Mouse (Mus musculus) thymus, adult 2 months (tissue): Measurements from ENCODE around the gene Grin3b. TPM values are rescaled to one million over a fixed set of nuclear protein-coding genes. Genes with fewer than 3 reads are reported as not detected.
A peak's percentile ranks its signal among the peaks of the same experiment; 100 is the strongest.
"Not testable (repeated sequence)": the region's sequence is repeated elsewhere in the genome, so short reads cannot be mapped to it uniquely, and the experiment has no call there.

ENCODE experiments used
- DNase-seq: peaks from one replicate; pipeline ENCODE4 v3.0.0; 2021
- H3K27ac ChIP-seq: fragments of 200-500 bp; 2 replicates; pipeline ENCODE4 v1.5.1; 2012; ENCODE audit warnings: low read length, control low read depth; ENCODE audit not compliant: control insufficient read depth, insufficient read depth
- H3K27me3 ChIP-seq: fragments of 200-500 bp; 2 replicates; pipeline ENCODE4 v1.6.1; 2012; ENCODE audit warnings: mild to moderate bottlenecking, low read length, moderate library complexity, mixed read lengths; ENCODE audit not compliant: control insufficient read depth, insufficient read depth
- H3K36me3 ChIP-seq: fragments of 200-500 bp; 2 replicates; pipeline ENCODE4 v1.6.1; 2012; ENCODE audit warnings: mild to moderate bottlenecking, low read length, moderate library complexity; ENCODE audit not compliant: control insufficient read depth, insufficient read depth
- H3K4me1 ChIP-seq: fragments of 200-500 bp; replicated peaks from 2 replicates; pipeline ENCODE4 v1.6.1; 2012; ENCODE audit warnings: low read length; ENCODE audit not compliant: control insufficient read depth, insufficient read depth
- H3K4me3 ChIP-seq: fragments of 200-500 bp; 2 replicates; pipeline ENCODE4 v1.5.1; 2012; ENCODE audit warnings: mild to moderate bottlenecking, low read length, control low read depth, moderate library complexity; ENCODE audit not compliant: control insufficient read depth, insufficient read depth
- CTCF ChIP-seq: fragments of 200-500 bp; IDR thresholded peaks from 2 replicates; pipeline ENCODE4 v1.5.1; 2012; ENCODE audit warnings: mild to moderate bottlenecking, control low read depth, low read length, moderate library complexity, borderline replicate concordance; ENCODE audit not compliant: control insufficient read depth, poor library complexity, insufficient read depth; ENCODE audit errors: extremely low read depth
- POLR2A ChIP-seq: fragments of 200-500 bp; IDR thresholded peaks from 2 replicates; pipeline ENCODE4 v1.6.1; 2012; ENCODE audit warnings: mild to moderate bottlenecking, low read length, control low read depth, moderate library complexity; ENCODE audit not compliant: control insufficient read depth, poor library complexity, insufficient read depth; ENCODE audit errors: extremely low read depth
- WGBS: fragments of 180-500 bp; shearing (Covaris S2); methylation state at CpG from one replicate; pipeline ENCODE4 v1.1.7; 2018; 5-methylcytosine and 5-hydroxymethylcytosine counted together
- polyA plus RNA-seq: library from polyadenylated mRNA; depleted of rRNA; stranded (reverse); fragments of >200 nt; gene quantifications from 2 replicates; pipeline ENCODE4 v1.2.3, GENCODE M21; 2012

Grin3b gene
- polyA plus RNA-seq, 1 experiment: 0.07 TPM

GRCm38 (mm10) chr10:79958140-79958816, 12.2 kb upstream of the Grin3b start:
- WGBS: 27% methylated on average over 21 of the region's 21 CpGs
- DNase-seq: peak; percentile 87
- Histone ChIP-seq H3K36me3 (no peaks in the 10 kb centered on the region), H3K4me1 (peaks cover 8% of the 10 kb centered on the region), H3K27me3 (no peaks in the 10 kb centered on the region), H3K27ac (no peak overlapping the region), H3K4me3 (no peak overlapping the region)
- TF ChIP-seq CTCF: peak; percentile 91
- no peak for TF ChIP-seq POLR2A

GRCm38 (mm10) chr10:79959412-79959811, 11.1 kb upstream of the Grin3b start:
- not testable (repeated sequence) for H3K27ac ChIP-seq, H3K4me1 ChIP-seq, H3K36me3 ChIP-seq, H3K27me3 ChIP-seq, H3K4me3 ChIP-seq
- DNase-seq: peak; percentile 35
- WGBS: 23% methylated on average over 10 of the region's 10 CpGs

- DNase-seq: peak; percentile 99
- under 1% methylated on average over 61 of the region's 61 CpGs for WGBS
- Histone ChIP-seq H3K27me3 (no peaks in the 10 kb centered on the region), H3K4me1 (peaks cover 8% of the 10 kb centered on the region), H3K4me3 (peak within 1 kb of the TSS; percentile 74), H3K27ac (no peak within 1 kb of the TSS), H3K36me3 (no peaks in the 10 kb centered on the region; the same call in 1 of the 2 replicates)
- TF ChIP-seq CTCF: peak; percentile 95
- peak; percentile 58 for TF ChIP-seq POLR2A
Observed at GRCm38 (mm10) chr10:79959847-79960601, 10.5 kb upstream of the Grin3b start, which contains the start of gene Wdr18. Gene Wdr18, plus strand, starts transcription at chr10:79960152.

GRCm38 (mm10) chr10:79960671-79961294, 9.7 kb upstream of the Grin3b start:
- DNase-seq: no peak
- TF ChIP-seq CTCF: no peak
- TF ChIP-seq POLR2A: no peak
- Histone ChIP-seq H3K36me3 (no peaks in the 10 kb centered on the region; the same call in 1 of the 2 replicates), H3K27me3 (no peaks in the 10 kb centered on the region), H3K4me3 (peak overlapping the region; percentile 74), H3K4me1 (peaks cover 8% of the 10 kb centered on the region), H3K27ac (no peak overlapping the region)
- WGBS: 13% methylated on average over 10 of the region's 10 CpGs

DNA sequence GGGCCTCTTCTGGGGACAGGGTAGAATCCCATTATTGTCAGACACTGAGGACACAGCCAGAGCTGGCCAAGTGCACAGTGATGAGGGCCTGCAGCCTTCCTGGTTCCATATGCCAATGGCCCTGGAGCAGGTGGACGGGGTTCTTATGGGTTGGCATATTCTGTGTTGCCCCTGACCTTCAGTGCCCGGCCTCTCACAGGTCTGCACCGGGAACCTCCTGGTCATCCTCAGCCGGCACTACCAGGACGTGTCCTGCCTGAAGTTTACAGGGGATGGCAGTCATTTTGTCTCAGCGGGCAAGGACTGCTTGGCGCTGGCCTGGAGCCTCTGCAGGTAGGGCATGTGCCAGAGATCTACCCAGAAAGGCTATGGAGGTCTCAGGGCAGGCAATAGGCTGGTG, 5.8 kb upstream of the Grin3b start:
- H3K4me3 ChIP-seq: no peak overlapping the region
- DNase-seq: no peak
- H3K36me3 ChIP-seq: peaks cover 5% of the 10 kb centered on the region; the same call in 1 of the 2 replicates
- no peak overlapping the region for H3K27ac ChIP-seq
- TF ChIP-seq POLR2A (no peak), CTCF (no peak)
- no peaks in the 10 kb centered on the region for H3K27me3 ChIP-seq
- H3K4me1 ChIP-seq: peaks cover 6% of the 10 kb centered on the region
- WGBS: 97% methylated on average over 7 of the region's 7 CpGs

- peaks cover 5% of the 10 kb centered on the region for H3K4me1 ChIP-seq
- 98% methylated on average over 5 of the region's 5 CpGs for WGBS
Observed at GRCm38 (mm10) chr10:79965325-79965724, 5.2 kb upstream of the Grin3b start.

DNA sequence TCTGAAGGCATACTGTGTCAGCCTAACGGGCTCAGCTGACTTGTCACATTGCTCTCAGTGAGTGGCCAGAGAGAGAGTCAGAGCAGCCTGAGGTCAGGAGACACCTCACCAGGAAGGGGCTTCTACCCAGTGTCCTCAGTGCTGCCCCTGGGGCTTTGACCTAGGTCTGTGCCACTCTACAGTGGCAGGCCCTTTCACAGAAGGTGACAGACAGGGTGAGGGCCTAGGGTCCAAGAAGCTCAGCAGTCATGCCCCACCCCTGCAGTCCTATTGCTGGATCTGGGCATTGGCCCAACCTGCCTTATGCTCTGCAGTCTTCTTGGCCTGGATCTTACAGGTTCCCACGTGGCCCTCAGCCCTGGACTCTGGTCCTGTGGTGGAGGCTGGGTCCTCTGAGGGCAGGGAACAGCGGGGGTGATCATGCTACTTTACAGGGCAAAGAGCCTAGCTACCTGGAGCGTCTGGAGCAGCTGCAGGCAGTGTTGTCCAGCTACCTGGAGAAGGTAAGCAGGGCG, 3.6 kb upstream of the Grin3b start:
- H3K27me3 ChIP-seq: peaks cover 8% of the 10 kb centered on the region; the same call in 1 of the 2 replicates
- H3K4me1 ChIP-seq: no peaks in the 10 kb centered on the region
- TF ChIP-seq POLR2A (no peak), CTCF (no peak)
- 95% methylated on average over 5 of the region's 5 CpGs for WGBS
- no peak overlapping the region for H3K27ac ChIP-seq
- DNase-seq: no peak
- peaks cover 5% of the 10 kb centered on the region; the same call in 1 of the 2 replicates for H3K36me3 ChIP-seq
- no peak overlapping the region for H3K4me3 ChIP-seq

More at GRCm38 (mm10) chr10:79965325-79965724, 5.2 kb upstream of the Grin3b start:
- H3K27me3 ChIP-seq: 0 out of 2 replicates have a peak, but pooled peaks cover under 1% of the 10 kb centered on the region
- H3K27ac ChIP-seq: no peak overlapping the region
- DNase-seq: no peak
- TF ChIP-seq POLR2A (no peak), CTCF (no peak)
- H3K4me3 ChIP-seq: no peak overlapping the region
- peaks cover 5% of the 10 kb centered on the region; the same call in 1 of the 2 replicates for H3K36me3 ChIP-seq
